Mouse (Mus musculus) fat pad, adult 2 months (tissue): ENCODE measurements around the gene Dip2c.

Experiments used
- DNase-seq: peaks from one replicate; pipeline ENCODE4 v3.0.0-alpha.2; 2011; ENCODE audit warnings: low read depth, low spot score; ENCODE audit errors: extremely low read depth

Gene Dip2c

DNA sequence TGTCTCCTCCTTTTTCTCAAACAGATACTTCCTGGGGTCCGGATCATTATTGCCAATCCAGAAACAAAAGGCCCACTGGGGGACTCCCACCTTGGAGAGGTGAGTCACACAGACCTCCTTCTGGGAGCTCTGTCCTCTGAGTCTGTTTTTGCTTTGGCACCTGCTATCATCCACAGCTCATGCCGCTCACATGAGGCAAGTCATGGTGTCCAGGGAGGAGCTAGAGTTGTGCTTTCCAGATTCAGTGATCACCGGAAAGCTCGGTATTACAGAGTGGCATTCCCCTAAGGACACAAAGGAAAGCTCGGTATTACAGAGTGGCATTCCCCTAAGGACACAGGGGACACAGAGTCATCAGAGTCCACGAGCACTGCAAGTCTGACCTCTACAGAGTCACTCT is 380.3 kb downstream of the Dip2c start:
- DNase-seq = no peak

- no peak for DNase-seq
Observed at GRCm38 (mm10) chr13:9660711-9661110, 384.4 kb downstream of the Dip2c start.

- DNase-seq = no peak
Observed at GRCm38 (mm10) chr13:9663593-9663992, 387.3 kb downstream of the Dip2c start.

DNA sequence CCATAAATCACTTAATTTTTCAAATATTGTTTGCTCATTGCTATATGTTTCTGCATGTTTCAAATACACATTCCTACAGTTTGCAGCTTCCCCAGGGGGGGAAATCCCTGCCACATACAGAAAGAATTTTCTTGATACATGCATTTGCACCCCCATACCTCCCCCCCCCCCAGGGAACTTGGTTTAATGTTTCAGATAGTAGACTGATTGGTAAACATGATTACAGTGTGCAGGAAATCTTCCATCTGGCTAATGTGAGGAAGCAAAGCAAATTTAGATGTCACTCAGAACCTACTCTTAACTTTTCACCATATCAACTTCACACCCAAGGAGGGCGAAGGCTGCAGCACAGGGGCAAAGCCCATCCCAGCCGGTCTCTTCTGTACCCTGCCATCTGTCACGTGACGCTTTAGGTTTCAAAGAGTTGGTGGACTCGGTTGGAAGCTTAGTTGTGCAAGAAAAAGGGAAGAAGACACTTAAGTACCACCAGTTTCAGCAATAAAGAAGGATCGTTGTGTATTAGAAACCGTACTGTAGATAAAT is 391.7 kb downstream of the Dip2c start:
- no peak for DNase-seq

DNA sequence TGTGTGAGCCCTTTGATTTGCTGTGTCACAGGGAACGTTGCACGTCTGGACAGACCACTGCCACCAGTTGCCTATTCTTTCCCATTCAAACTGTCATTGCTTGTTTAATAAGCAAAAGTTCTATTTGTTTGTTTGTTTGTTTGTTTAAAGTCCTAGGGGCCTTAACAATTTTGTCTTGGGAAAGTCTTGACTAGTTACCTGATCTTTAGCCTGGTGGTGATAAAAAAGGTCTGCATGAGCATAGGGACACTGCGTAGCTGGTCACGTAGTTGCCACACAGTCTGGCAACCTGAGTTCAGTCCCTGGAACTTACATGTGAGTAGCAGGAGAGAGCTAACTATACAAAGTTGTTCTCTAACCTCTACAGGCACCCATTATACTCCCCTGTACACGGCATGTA is 392.9 kb downstream of the Dip2c start:
- no peak for DNase-seq

GRCm38 (mm10) chr13:9674126-9674525 is 397.8 kb downstream of the Dip2c start:
- no peak for DNase-seq

DNA sequence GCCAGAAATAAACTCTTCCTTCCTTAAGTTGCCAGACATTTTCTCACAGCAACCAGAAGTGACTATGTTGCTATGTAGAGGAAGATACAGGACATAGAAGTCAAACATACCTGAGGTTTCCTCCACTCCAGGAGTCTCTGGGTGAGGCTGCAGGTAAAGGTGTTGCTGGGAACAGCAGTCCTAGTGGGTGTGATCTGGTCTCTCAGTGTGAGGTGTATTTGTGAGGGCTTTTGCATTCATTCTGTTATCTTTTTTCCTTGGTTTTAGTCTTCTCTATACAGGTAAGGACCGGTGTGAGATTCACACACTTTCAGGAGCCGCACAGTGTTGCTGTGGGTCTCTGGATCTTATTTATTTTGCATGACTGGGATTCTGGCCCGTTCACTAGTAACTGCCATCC is 405.2 kb downstream of the Dip2c start:
- no peak for DNase-seq

DNA sequence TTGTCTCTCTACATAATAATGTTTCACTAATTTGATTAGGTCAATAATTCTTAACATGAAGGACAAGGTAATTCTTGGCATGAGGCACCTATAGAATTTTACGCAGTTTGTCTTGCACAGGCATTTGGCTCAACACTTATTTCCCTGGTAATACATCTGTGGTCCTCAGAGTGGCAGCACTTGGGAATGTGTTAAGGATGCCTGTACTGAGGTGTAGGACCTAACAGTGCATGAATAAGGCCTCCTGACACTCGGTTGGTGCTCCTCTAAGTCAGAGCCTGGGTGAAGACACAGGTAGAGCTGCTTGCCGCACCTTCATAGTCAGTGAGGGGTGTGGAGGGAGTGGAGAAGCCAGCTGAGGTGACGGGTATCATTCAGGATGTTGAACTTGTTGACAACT is 407.0 kb downstream of the Dip2c start:
- no peak for DNase-seq

GRCm38 (mm10) chr13:9684153-9684923 is 408.0 kb downstream of the Dip2c start:
- DNase-seq = no peak

- DNase-seq = no peak
Observed at GRCm38 (mm10) chr13:9686261-9686660, 409.9 kb downstream of the Dip2c start.

DNA sequence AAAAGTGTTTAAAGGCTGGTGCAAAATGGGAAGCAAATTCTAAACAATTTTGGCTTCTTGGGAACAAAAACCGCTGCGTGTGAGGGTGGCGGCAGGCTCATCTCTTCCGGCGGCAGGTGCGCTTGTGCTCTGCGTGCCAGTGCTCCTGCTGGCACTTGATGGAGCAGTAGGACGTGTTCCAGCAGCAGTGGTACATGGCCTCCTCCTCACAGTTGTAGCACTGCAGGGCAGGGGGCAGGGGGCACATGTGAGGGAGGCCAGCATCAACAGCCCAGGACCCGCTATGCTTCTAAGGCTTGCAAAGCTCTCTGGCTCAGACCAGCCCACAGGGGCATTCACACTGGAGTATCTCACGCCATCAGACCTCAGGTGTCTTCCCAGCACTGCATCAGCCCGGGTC is 410.4 kb downstream of the Dip2c start:
- DNase-seq = no peak

DNA sequence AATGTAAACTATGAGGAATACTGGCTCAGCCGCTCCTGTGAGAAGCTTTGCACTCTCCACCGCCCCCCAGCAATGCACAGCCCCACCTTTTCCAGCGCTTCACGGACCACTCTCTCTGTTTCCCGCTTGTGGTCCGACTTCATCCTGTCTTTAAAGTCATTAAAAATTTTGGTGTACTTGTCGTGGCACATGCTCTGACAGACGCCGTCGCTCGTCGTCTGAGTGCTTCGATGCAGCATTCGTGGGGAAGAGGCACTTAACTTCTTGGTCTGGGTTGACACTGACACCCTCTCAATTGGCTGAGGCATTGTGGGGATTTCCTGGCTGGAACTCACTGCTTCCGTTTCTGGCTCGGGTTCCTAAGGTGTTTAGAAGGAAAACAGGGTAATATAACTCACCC is 413.0 kb downstream of the Dip2c start:
- no peak for DNase-seq

DNA sequence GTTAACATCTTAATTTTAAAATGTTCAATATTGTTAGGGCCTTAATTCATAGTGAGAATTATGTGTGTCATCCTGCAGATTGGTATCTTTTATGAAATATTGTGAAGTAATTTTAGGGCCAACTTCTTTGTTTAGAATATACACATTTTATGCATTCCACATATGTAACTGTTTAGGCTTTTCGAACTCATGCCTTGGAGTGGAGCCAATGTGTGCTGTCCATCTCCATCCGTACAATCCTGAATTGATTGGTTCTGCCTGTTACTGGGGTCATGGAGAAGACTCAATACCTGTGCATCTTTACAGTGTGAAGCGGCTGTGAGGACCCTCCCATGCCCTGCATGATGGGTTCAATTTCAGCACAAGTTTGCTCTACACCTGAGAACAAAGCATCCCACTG is 416.5 kb downstream of the Dip2c start:
- DNase-seq = no peak

DNA sequence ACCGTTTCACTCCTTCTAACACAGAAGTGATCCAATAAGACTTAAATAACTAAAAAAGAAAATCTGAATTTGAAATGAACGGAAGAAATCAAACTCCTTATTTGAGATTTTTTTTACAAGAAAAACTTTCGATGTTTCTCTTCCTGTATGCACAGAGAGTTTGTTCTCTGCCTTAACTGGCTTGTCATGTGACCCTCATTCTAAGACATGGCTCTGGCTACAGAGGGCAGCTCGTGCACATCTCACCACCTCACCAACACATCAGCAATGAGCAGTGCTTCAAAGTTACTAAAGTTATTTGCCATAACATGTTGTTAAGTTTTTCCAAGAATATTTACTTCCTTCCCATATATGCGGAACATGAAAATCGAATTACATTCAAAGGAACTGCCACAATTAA is 418.3 kb downstream of the Dip2c start:
- no peak for DNase-seq

DNA sequence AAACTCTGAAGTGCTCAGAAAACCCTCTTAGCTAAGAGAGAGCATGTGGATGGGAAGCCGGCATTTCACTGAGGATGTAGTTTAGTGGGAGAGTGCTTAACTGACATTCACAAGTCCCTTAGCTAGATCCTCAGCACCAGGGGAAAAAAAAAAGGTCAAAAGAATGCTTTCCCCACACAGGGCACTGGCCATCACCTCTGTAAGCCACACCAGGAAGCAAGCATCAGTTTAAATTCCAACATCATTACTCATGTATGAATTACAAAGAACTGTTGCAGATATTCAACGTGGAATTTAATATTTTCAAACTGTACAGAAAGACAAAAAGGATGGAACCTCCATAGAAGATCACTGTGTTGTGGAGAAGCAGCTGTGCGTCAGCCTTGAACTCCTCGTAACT is 419.1 kb downstream of the Dip2c start:
- DNase-seq = no peak

- no peak for DNase-seq
Observed at GRCm38 (mm10) chr13:9695809-9696208, 419.5 kb downstream of the Dip2c start.

DNA sequence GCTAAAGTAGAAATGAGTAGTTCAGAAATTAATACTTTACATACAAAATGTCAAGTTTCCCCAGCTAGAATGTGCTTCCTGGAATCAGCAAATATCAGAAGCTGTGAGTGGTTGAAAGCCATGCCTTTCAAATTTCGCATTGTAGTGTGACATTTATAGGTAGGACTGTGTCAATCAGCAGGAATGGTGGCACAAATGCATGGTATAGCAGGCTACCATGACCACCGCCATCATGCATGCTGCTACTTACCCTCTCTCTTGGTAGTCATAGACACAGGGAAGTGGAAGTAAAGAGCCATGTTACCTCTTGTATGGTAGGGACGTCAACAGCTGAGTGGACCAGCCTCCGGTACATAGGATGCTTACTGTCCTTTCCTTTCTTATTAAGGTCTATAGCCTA is 421.0 kb downstream of the Dip2c start:
- DNase-seq = no peak

DNA sequence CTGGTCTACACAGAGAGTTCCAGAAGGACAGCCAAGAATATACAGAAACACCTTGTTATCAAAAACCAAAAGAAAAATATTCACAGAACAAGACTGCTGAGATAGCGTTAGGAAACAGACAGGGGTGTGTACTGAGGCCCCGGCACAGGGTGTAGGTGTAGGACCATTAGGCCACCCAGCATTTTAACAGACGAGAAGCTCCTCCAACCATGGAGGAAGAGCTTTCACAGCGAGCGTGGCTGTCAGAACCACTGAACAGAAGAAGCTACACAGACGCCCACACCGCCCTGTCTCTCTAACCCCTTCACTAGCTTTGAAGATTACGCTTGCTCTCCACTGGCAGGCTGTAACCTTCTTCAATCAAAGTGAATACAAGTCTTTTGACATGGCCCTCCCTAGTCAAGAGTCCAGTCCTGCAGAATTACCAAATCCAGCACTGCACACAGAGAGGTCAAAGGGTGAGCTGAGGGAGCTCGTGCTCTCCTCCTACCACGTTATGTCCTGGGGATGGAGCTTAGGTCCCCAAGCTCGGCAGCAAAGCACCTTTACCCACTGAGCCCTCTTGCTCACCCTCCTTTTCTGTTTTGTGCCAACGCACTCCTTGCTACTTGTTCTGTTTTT is 426.4 kb downstream of the Dip2c start:
- no peak for DNase-seq

GRCm38 (mm10) chr13:9706720-9707119 is 430.4 kb downstream of the Dip2c start:
- DNase-seq = no peak

GRCm38 (mm10) chr13:9708433-9709240 is 432.3 kb downstream of the Dip2c start:
- DNase-seq = no peak

GRCm38 (mm10) chr13:9712409-9712808 is 436.1 kb downstream of the Dip2c start:
- no peak for DNase-seq

- DNase-seq = no peak
Observed at GRCm38 (mm10) chr13:9712971-9713370, 436.6 kb downstream of the Dip2c start.
